11 mouse cellular contexts compared by ENCODE assay signal in the genomic region with DNA sequence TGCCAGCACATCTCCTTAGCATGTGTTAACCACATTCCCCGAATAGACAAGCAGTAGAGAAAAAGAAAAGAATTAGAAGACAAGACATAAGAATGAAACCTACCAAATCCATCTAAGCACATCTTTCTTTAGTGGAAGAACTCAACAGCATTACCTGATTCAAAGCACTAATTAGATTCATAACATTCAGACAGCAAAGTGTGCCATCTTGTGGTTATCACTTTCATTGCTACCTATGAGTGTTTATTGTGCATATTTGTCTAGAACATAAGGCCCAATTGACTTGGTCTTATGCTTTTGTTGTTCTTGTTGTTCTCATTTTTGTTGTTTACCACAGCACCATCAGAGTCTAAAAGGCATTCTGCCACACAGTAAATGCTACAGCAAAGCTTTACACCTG. TPM values are rescaled to one million over a fixed set of nuclear protein-coding genes. Genes with fewer than 3 reads are reported as not detected.
DNase-seq lines count a peak whose midpoint lies in the region; ATAC-seq and TF ChIP-seq lines count a peak whose summit lies in the region.
"Had no signal": no experiment of that assay in that cellular context is flagged by ENCODE, and none has a peak within 500 bp of the region (broad histone marks: within the 10 kb centered on the region; RNA-seq: fewer than 3 reads in every experiment).

No protein-coding gene starts in this region.

- H3K4me2 ChIP-seq in lung, postnatal 0 days (replicated peaks; ENCODE audit: low read depth, low read length) = no peak overlapping the region
- no peak overlapping the region for H3K4me2 ChIP-seq in stomach, postnatal 0 days (replicated peaks; ENCODE audit: low read depth)
- H3K4me2 ChIP-seq: stomach, embryonic 15.5 days had no signal

- no peak for DNase-seq in gastrocnemius, adult 2 months
- no peak for DNase-seq in gastrocnemius, postnatal 25 days
- DNase-seq in lung, postnatal 0 days (ENCODE audit: low spot score) = peak; percentile 5
- no peak for DNase-seq in lung, postnatal 25 days (ENCODE audit: low spot score)
- no peak for DNase-seq in stomach, postnatal 0 days (ENCODE audit: low spot score)
- DNase-seq in adrenal gland, postnatal 14 days = no peak
- DNase-seq in layer of hippocampus, postnatal 10 days (ENCODE audit: low spot score in 2 of 2) = no peak
- DNase-seq: heart, adult 18-20 months had no signal

- 73% methylated on average over 1 of the region's 1 CpGs for WGBS in lung, postnatal 0 days
- 85% methylated on average over 1 of the region's 1 CpGs for WGBS in stomach, postnatal 0 days

- peak; percentile 42 for TF ChIP-seq CTCF in gastrocnemius, adult 2 months (IDR thresholded peaks at IDR 0.05)
- TF ChIP-seq CTCF in lung, postnatal 0 days (IDR thresholded peaks at IDR 0.05) = peak; percentile 61
- TF ChIP-seq CTCF in stomach, postnatal 0 days (IDR thresholded peaks at IDR 0.05; ENCODE audit: low read depth) = peak; percentile 73

- TF ChIP-seq EP300 in lung, postnatal 0 days (IDR thresholded peaks at IDR 0.05) = no peak
- no peak for TF ChIP-seq EP300 in stomach, postnatal 0 days (optimal IDR thresholded peaks at IDR 0.05)

- no peaks in the 10 kb centered on the region for H3K36me3 ChIP-seq in lung, postnatal 0 days (ENCODE audit: insufficient read depth, low read length)
- no peaks in the 10 kb centered on the region for H3K36me3 ChIP-seq in stomach, postnatal 0 days (ENCODE audit: control insufficient read depth, insufficient read depth, low read length)
- H3K36me3 ChIP-seq: stomach, embryonic 15.5 days had no signal

- intact Hi-C loops in gastrocnemius, adult 2 months (cut with DNase I) = no loop called here

- no peak overlapping the region for H3K9ac ChIP-seq in lung, postnatal 0 days (replicated peaks; ENCODE audit: low read depth)
- H3K9ac ChIP-seq in stomach, postnatal 0 days (ENCODE audit: low read length) = no peak overlapping the region
- H3K9ac ChIP-seq: stomach, embryonic 15.5 days had no signal

- H3K9me3 ChIP-seq in lung, postnatal 0 days (ENCODE audit: low read length) = no peaks in the 10 kb centered on the region
- no peaks in the 10 kb centered on the region for H3K9me3 ChIP-seq in stomach, postnatal 0 days (ENCODE audit: control insufficient read depth, low read length)
- H3K9me3 ChIP-seq: megakaryocyte, embryonic 14.5 days; stomach, embryonic 15.5 days had no signal

- H3K27ac ChIP-seq in gastrocnemius, adult 2 months = no peak overlapping the region
- H3K27ac ChIP-seq in lung, postnatal 0 days (ENCODE audit: low read length) = no peak overlapping the region
- no peak overlapping the region for H3K27ac ChIP-seq in stomach, postnatal 0 days (replicated peaks)
- H3K27ac ChIP-seq: stomach, embryonic 15.5 days had no signal

- no peak overlapping the region for H3K4me3 ChIP-seq in gastrocnemius, adult 2 months
- no peak overlapping the region for H3K4me3 ChIP-seq in lung, postnatal 0 days (ENCODE audit: low read depth, low read length)
- H3K4me3 ChIP-seq in stomach, postnatal 0 days (ENCODE audit: low read depth, low read length) = no peak overlapping the region
- H3K4me3 ChIP-seq: megakaryocyte, embryonic 14.5 days; stomach, embryonic 15.5 days had no signal

- no peak for ATAC-seq in lung, postnatal 0 days
- peak; percentile 71 for ATAC-seq in common myeloid progenitor, adult 5-6 weeks (replicated peaks; ENCODE audit: low read depth, poor library complexity, severe bottlenecking)
- no peak for ATAC-seq in stomach, postnatal 0 days (ENCODE audit: low FRiP score, low TSS enrichment)

- H3K4me1 ChIP-seq in lung, postnatal 0 days (ENCODE audit: insufficient read depth, low read depth, low read length) = no peaks in the 10 kb centered on the region
- no peaks in the 10 kb centered on the region for H3K4me1 ChIP-seq in stomach, postnatal 0 days (replicated peaks; ENCODE audit: control insufficient read depth, insufficient read depth)
- H3K4me1 ChIP-seq: megakaryocyte, embryonic 14.5 days; stomach, embryonic 15.5 days had no signal

- H3K27me3 ChIP-seq in lung, postnatal 0 days (replicated peaks; ENCODE audit: insufficient read depth, low read length) = no peaks in the 10 kb centered on the region
- no peaks in the 10 kb centered on the region for H3K27me3 ChIP-seq in stomach, postnatal 0 days (ENCODE audit: control insufficient read depth, insufficient read depth, low read length)
- H3K27me3 ChIP-seq: megakaryocyte, embryonic 14.5 days; stomach, embryonic 15.5 days had no signal

RNA-seq across cellular contexts. Expression of a gene that starts 26.2 kb away (rescaled TPM):
- total RNA-seq in gastrocnemius, adult 2 months (2021) = 10 to 100 TPM in 1 of 2 experiments, 1 to 10 TPM in 1; 9.5 to 14.0 TPM
- 1 to 10 TPM; 5.4 to 6.5 TPM for total RNA-seq in gastrocnemius, postnatal 25 days (2021)
- polyA plus RNA-seq in lung, postnatal 0 days (2015; fragmentation: Nextera tagmentation; extraction: Ambion mirVana) = 4.6 and 5.7 TPM in 2 replicates
- total RNA-seq in common myeloid progenitor, adult 5-6 weeks (2017) = 16.5 and 18.5 TPM in 2 replicates
- polyA plus RNA-seq in stomach, postnatal 0 days (2015; fragmentation: Nextera tagmentation; extraction: Ambion mirVana) = 11.0 and 11.8 TPM in 2 replicates
- total RNA-seq in adrenal gland, postnatal 14 days (2021) = 32.6 and 41.8 TPM in 2 replicates
- total RNA-seq in layer of hippocampus, postnatal 10 days (2021) = 1 to 10 TPM; 3.9 to 4.8 TPM

RNA-seq across cellular contexts. Expression of a gene that starts 54.2 kb away (rescaled TPM):
- total RNA-seq in gastrocnemius, adult 2 months (2021) = 1 to 10 TPM; 2.9 to 3.2 TPM
- 1 to 10 TPM; 2.5 to 4.3 TPM for total RNA-seq in gastrocnemius, postnatal 25 days (2021)
- polyA plus RNA-seq in lung, postnatal 0 days (2015; fragmentation: Nextera tagmentation; extraction: Ambion mirVana) = 8.3 and 9.5 TPM in 2 replicates
- 16.2 and 19.8 TPM in 2 replicates for total RNA-seq in common myeloid progenitor, adult 5-6 weeks (2017)
- 2.8 and 3.7 TPM in 2 replicates for polyA plus RNA-seq in stomach, postnatal 0 days (2015; fragmentation: Nextera tagmentation; extraction: Ambion mirVana)
- total RNA-seq in adrenal gland, postnatal 14 days (2021) = 11.8 and 12.7 TPM in 2 replicates
- 1 to 10 TPM; 1.1 to 1.3 TPM for total RNA-seq in layer of hippocampus, postnatal 10 days (2021)
